Mouse (Mus musculus) hindbrain, embryonic 13.5 days (tissue): ENCODE measurements around the gene Gm20388. TPM values are rescaled to one million over a fixed set of nuclear protein-coding genes. Genes with fewer than 3 reads are reported as not detected.
A peak's percentile ranks its signal among the peaks of the same experiment; 100 is the strongest.

Source experiments
- ATAC-seq: fragments of 200-750 bp; cut with Nextera tagmentation; 2 replicates; pipeline ENCODE4 v1.8.0; 2017; ENCODE audit warnings: moderate TSS enrichment; ENCODE audit not compliant: low FRiP score
- H3K27ac ChIP-seq: fragments of 300-500 bp; sonication (generic); 2 replicates; pipeline ENCODE4 v1.5.1; 2015; ENCODE audit warnings: inconsistent platforms, mild to moderate bottlenecking, moderate library complexity
- H3K27me3 ChIP-seq: fragments of 300-500 bp; sonication (generic); 2 replicates; pipeline ENCODE4 v1.6.1; 2015; ENCODE audit warnings: mild to moderate bottlenecking, inconsistent platforms
- H3K36me3 ChIP-seq: fragments of 300-500 bp; sonication (generic); 2 replicates; pipeline ENCODE4 v1.6.1; 2015; ENCODE audit warnings: mild to moderate bottlenecking, inconsistent platforms
- H3K4me1 ChIP-seq: fragments of 300-500 bp; sonication (generic); replicated peaks from 2 replicates; pipeline ENCODE4 v1.6.1; 2015; ENCODE audit warnings: inconsistent platforms
- H3K4me2 ChIP-seq: fragments of 300-500 bp; sonication (generic); 2 replicates; pipeline ENCODE4 v1.6.1; 2015; ENCODE audit warnings: inconsistent platforms, mild to moderate bottlenecking, moderate library complexity
- H3K4me3 ChIP-seq: fragments of 300-500 bp; sonication (generic); 2 replicates; pipeline ENCODE4 v1.5.1; 2015; ENCODE audit warnings: mild to moderate bottlenecking, inconsistent platforms
- H3K9ac ChIP-seq: fragments of 300-500 bp; sonication (generic); 2 replicates; pipeline ENCODE4 v1.6.1; 2015; ENCODE audit warnings: mild to moderate bottlenecking, inconsistent platforms
- H3K9me3 ChIP-seq: fragments of 300-500 bp; sonication (generic); 2 replicates; pipeline ENCODE4 v1.6.1; 2016; ENCODE audit warnings: inconsistent platforms
- WGBS: fragments of 180-500 bp; shearing (Covaris S2); methylation state at CpG from one replicate; pipeline ENCODE4 v1.1.7; 2015; 5-methylcytosine and 5-hydroxymethylcytosine counted together
- polyA plus RNA-seq: library from polyadenylated mRNA; unstranded; fragments of >200 nt; fragmentation: Nextera tagmentation; extraction: Ambion mirVana; gene quantifications from 2 replicates; pipeline ENCODE4 v1.2.1, GENCODE M21; 2015

Gm20388 gene
- polyA plus RNA-seq, 1 experiment from 2014 or later, result 1.9 TPM

- 49% methylated on average over 6 of the region's 6 CpGs for WGBS
- H3K27me3 ChIP-seq, result peaks cover 92% of the 10 kb centered on the region
- H3K4me1 ChIP-seq, result peaks cover 15% of the 10 kb centered on the region
- no peaks in the 10 kb centered on the region for H3K36me3 ChIP-seq
- no peak for ATAC-seq
- H3K27ac ChIP-seq, result no peak overlapping the region
- H3K4me3 ChIP-seq, result no peak overlapping the region
- H3K4me2 ChIP-seq, result no peak overlapping the region
- no peaks in the 10 kb centered on the region for H3K9me3 ChIP-seq
- H3K9ac ChIP-seq, result no peak overlapping the region
Observed at GRCm38 (mm10) chr8:120968308-120968707, 1057.7 kb downstream of the Gm20388 start.

- ATAC-seq, result no peak
- Histone ChIP-seq H3K27me3 (peaks cover 96% of the 10 kb centered on the region), H3K9ac (no peak overlapping the region), H3K4me1 (peaks cover 15% of the 10 kb centered on the region), H3K4me3 (no peak overlapping the region), H3K36me3 (no peaks in the 10 kb centered on the region), H3K4me2 (no peak overlapping the region), H3K27ac (no peak overlapping the region), H3K9me3 (no peaks in the 10 kb centered on the region)
- WGBS, result 42% methylated on average over 5 of the region's 5 CpGs
Observed at GRCm38 (mm10) chr8:120970346-120970745, 1059.7 kb downstream of the Gm20388 start.

- Histone ChIP-seq H3K4me3 (peak overlapping the region; percentile 34), H3K36me3 (no peaks in the 10 kb centered on the region), H3K4me2 (peak overlapping the region; percentile 61), H3K9me3 (no peaks in the 10 kb centered on the region), H3K27me3 (peaks cover 82% of the 10 kb centered on the region), H3K27ac (no peak overlapping the region), H3K4me1 (peaks cover 15% of the 10 kb centered on the region), H3K9ac (peak overlapping the region; percentile 65)
- ATAC-seq, result no peak
- 22% methylated on average over 34 of the region's 34 CpGs for WGBS
Observed at GRCm38 (mm10) chr8:120971691-120972469, 1061.2 kb downstream of the Gm20388 start.

- H3K9ac ChIP-seq, result no peak overlapping the region
- no peaks in the 10 kb centered on the region for H3K36me3 ChIP-seq
- no peak overlapping the region for H3K27ac ChIP-seq
- no peaks in the 10 kb centered on the region for H3K9me3 ChIP-seq
- WGBS, result 22% methylated on average over 7 of the region's 7 CpGs
- ATAC-seq, result no peak
- peaks cover 85% of the 10 kb centered on the region for H3K27me3 ChIP-seq
- H3K4me2 ChIP-seq, result peak overlapping the region; percentile 61; the same call in 1 of the 2 replicates
- H3K4me3 ChIP-seq, result no peak overlapping the region
- peaks cover 15% of the 10 kb centered on the region for H3K4me1 ChIP-seq
Observed at GRCm38 (mm10) chr8:120973046-120973445, 1062.4 kb downstream of the Gm20388 start.

- Histone ChIP-seq H3K4me1 (peaks cover 10% of the 10 kb centered on the region), H3K27ac (no peak overlapping the region), H3K9me3 (no peaks in the 10 kb centered on the region), H3K9ac (no peak overlapping the region), H3K4me3 (no peak overlapping the region), H3K27me3 (peaks cover 49% of the 10 kb centered on the region), H3K36me3 (no peaks in the 10 kb centered on the region), H3K4me2 (no peak overlapping the region)
- no peak for ATAC-seq
- 78% methylated on average over 13 of the region's 13 CpGs for WGBS
Observed at GRCm38 (mm10) chr8:120977131-120977530, 1066.5 kb downstream of the Gm20388 start.

- Histone ChIP-seq H3K27ac (no peak overlapping the region), H3K4me2 (no peak overlapping the region), H3K27me3 (peaks cover 31% of the 10 kb centered on the region), H3K4me1 (no peaks in the 10 kb centered on the region), H3K9me3 (no peaks in the 10 kb centered on the region), H3K9ac (no peak overlapping the region), H3K36me3 (no peaks in the 10 kb centered on the region), H3K4me3 (no peak overlapping the region)
- 82% methylated on average over 9 of the region's 9 CpGs for WGBS
- ATAC-seq, result no peak
Observed at GRCm38 (mm10) chr8:120979210-120979609, 1068.6 kb downstream of the Gm20388 start.

GRCm38 (mm10) chr8:120980948-120981347 is 1070.3 kb downstream of the Gm20388 start:
- H3K4me3 ChIP-seq, result no peak overlapping the region
- peaks cover 19% of the 10 kb centered on the region for H3K27me3 ChIP-seq
- 67% methylated on average over 13 of the region's 13 CpGs for WGBS
- no peak overlapping the region for H3K9ac ChIP-seq
- H3K4me1 ChIP-seq, result no peaks in the 10 kb centered on the region
- no peaks in the 10 kb centered on the region for H3K36me3 ChIP-seq
- no peak overlapping the region for H3K27ac ChIP-seq
- no peak for ATAC-seq
- no peak overlapping the region for H3K4me2 ChIP-seq
- no peaks in the 10 kb centered on the region for H3K9me3 ChIP-seq

GRCm38 (mm10) chr8:120984888-120985287 is 1074.2 kb downstream of the Gm20388 start:
- Histone ChIP-seq H3K4me2 (no peak overlapping the region), H3K9ac (no peak overlapping the region), H3K27ac (no peak overlapping the region), H3K27me3 (peaks cover 12% of the 10 kb centered on the region), H3K4me3 (no peak overlapping the region), H3K4me1 (no peaks in the 10 kb centered on the region), H3K9me3 (no peaks in the 10 kb centered on the region), H3K36me3 (no peaks in the 10 kb centered on the region)
- no peak for ATAC-seq
- WGBS, result 74% methylated on average over 8 of the region's 8 CpGs

GRCm38 (mm10) chr8:120986022-120986421 is 1075.4 kb downstream of the Gm20388 start:
- no peak overlapping the region for H3K9ac ChIP-seq
- no peak for ATAC-seq
- no peak overlapping the region for H3K4me3 ChIP-seq
- no peaks in the 10 kb centered on the region for H3K4me1 ChIP-seq
- WGBS, result 91% methylated on average over 7 of the region's 7 CpGs
- no peaks in the 10 kb centered on the region for H3K36me3 ChIP-seq
- no peak overlapping the region for H3K27ac ChIP-seq
- peaks cover 12% of the 10 kb centered on the region for H3K27me3 ChIP-seq
- no peaks in the 10 kb centered on the region for H3K9me3 ChIP-seq
- no peak overlapping the region for H3K4me2 ChIP-seq

GRCm38 (mm10) chr8:120993738-120994137 is 1083.1 kb downstream of the Gm20388 start:
- 78% methylated on average over 16 of the region's 16 CpGs for WGBS
- Histone ChIP-seq H3K36me3 (no peaks in the 10 kb centered on the region), H3K9me3 (no peaks in the 10 kb centered on the region), H3K9ac (no peak overlapping the region), H3K4me1 (0 out of 2 replicates have a peak, but pooled peaks cover 4% of the 10 kb centered on the region), H3K4me2 (no peak overlapping the region), H3K27me3 (peaks cover 13% of the 10 kb centered on the region), H3K4me3 (no peak overlapping the region), H3K27ac (no peak overlapping the region)
- no peak for ATAC-seq

GRCm38 (mm10) chr8:120995424-120995823 is 1084.8 kb downstream of the Gm20388 start:
- no peaks in the 10 kb centered on the region for H3K9me3 ChIP-seq
- no peak overlapping the region for H3K4me2 ChIP-seq
- no peaks in the 10 kb centered on the region for H3K36me3 ChIP-seq
- 86% methylated on average over 9 of the region's 9 CpGs for WGBS
- H3K4me1 ChIP-seq, result 0 out of 2 replicates have a peak, but pooled peaks cover 4% of the 10 kb centered on the region
- no peak overlapping the region for H3K4me3 ChIP-seq
- no peak overlapping the region for H3K9ac ChIP-seq
- peaks cover 13% of the 10 kb centered on the region for H3K27me3 ChIP-seq
- H3K27ac ChIP-seq, result no peak overlapping the region
- ATAC-seq, result no peak

- no peak overlapping the region for H3K27ac ChIP-seq
- 0 out of 2 replicates have a peak, but pooled peaks cover 4% of the 10 kb centered on the region for H3K4me1 ChIP-seq
- H3K27me3 ChIP-seq, result peaks cover 11% of the 10 kb centered on the region
- no peak overlapping the region for H3K4me2 ChIP-seq
- H3K4me3 ChIP-seq, result no peak overlapping the region
- no peak for ATAC-seq
- H3K36me3 ChIP-seq, result no peaks in the 10 kb centered on the region
- no peak overlapping the region for H3K9ac ChIP-seq
- WGBS, result 72% methylated on average over 12 of the region's 12 CpGs
- no peaks in the 10 kb centered on the region for H3K9me3 ChIP-seq
Observed at GRCm38 (mm10) chr8:120996905-120997581, 1086.4 kb downstream of the Gm20388 start.
